Mouse (Mus musculus) CH12.LX (cell line): ENCODE results near the gene Blzf1.

Source experiments
- CHD1 ChIP-seq: IDR thresholded peaks from 2 replicates; pipeline ENCODE4 v1.6.1; 2012; ENCODE audit warnings: low read depth, low read length, improper control_type of control experiment, inconsistent platforms
- CHD2 ChIP-seq: IDR thresholded peaks from 2 replicates; pipeline ENCODE4 v1.6.1; 2011; ENCODE audit warnings: low read length, improper control_type of control experiment
- CTCF ChIP-seq, 2 experiments: IDR thresholded peaks in 1 of 2; conservative IDR thresholded peaks in 1 of 2; 2 replicates each; pipeline ENCODE4 v1.5.1; 2011 to 2012; ENCODE audit warnings: low read depth in 2 of 2, low read length in 2 of 2, improper control_type of control experiment in 1 of 2, inconsistent platforms in 1 of 2, mild to moderate bottlenecking in 1 of 2, moderate library complexity in 1 of 2
- ELF1 ChIP-seq: IDR thresholded peaks from 2 replicates; pipeline ENCODE4 v1.6.1; 2014; ENCODE audit warnings: low read depth, mild to moderate bottlenecking, inconsistent platforms, low read length, improper control_type of control experiment
- ETS1 ChIP-seq: conservative IDR thresholded peaks from 2 replicates; pipeline ENCODE4 v1.6.1; 2012; ENCODE audit warnings: low read depth, mild to moderate bottlenecking, inconsistent platforms, low read length, improper control_type of control experiment, moderate library complexity
- HCFC1 ChIP-seq: IDR thresholded peaks from 2 replicates; pipeline ENCODE4 v1.6.1; 2012; ENCODE audit warnings: low read depth, mild to moderate bottlenecking, inconsistent platforms, low read length, improper control_type of control experiment
- POLR2A ChIP-seq: IDR thresholded peaks from 2 replicates; pipeline ENCODE4 v1.6.1; 2011; ENCODE audit warnings: low read depth, mild to moderate bottlenecking, improper control_type of control experiment, low read length

GRCm38 (mm10) chr1:164326600-164327155 is 19.4 kb upstream of the Blzf1 start:
- TF ChIP-seq CHD2 (no peak), CHD1 (no peak), HCFC1 (no peak), CTCF (conservative IDR thresholded peaks at IDR 0.05 in 1 of 2, IDR thresholded peaks at IDR 0.05 in 1 of 2; ENCODE audit: low read depth in 2 of 2, low read length in 2 of 2) (no peak), ELF1 (no peak), POLR2A (no peak), ETS1 (no peak)
